Mouse (Mus musculus): ENCODE measurements around the gene Htra1. TPM values are rescaled to one million over a fixed set of nuclear protein-coding genes. Genes with fewer than 3 reads are reported as not detected.

Gene Htra1
- polyA plus RNA-seq, 1 experiment from 2014 or later, result 38.7 TPM

- Histone ChIP-seq H3K36me3 (ENCODE audit: control insufficient read depth, insufficient read depth, low read length) (no peaks in the 10 kb centered on the region), H3K27ac (ENCODE audit: low read depth, low read length) (no peak overlapping the region), H3K4me3 (ENCODE audit: low read depth, low read length) (no peak overlapping the region), H3K4me2 (no peak overlapping the region), H3K4me1 (ENCODE audit: control insufficient read depth, insufficient read depth, low read length) (peaks cover 18% of the 10 kb centered on the region), H3K9me3 (replicated peaks; ENCODE audit: control insufficient read depth, low read length) (no peaks in the 10 kb centered on the region), H3K9ac (ENCODE audit: low read depth, low read length) (no peak overlapping the region), H3K27me3 (ENCODE audit: control insufficient read depth, insufficient read depth, low read length) (peaks cover 40% of the 10 kb centered on the region)
- ATAC-seq (replicated peaks; ENCODE audit: insufficient number of reproducible peaks, low FRiP score, low TSS enrichment), result no peak
- WGBS (ENCODE audit: insufficient replicate concordance), result 84% methylated on average over 8 of the region's 8 CpGs
These were observed 3.0 kb downstream of the Htra1 start for GRCm38 (mm10) chr7:130938896-130939295.

GRCm38 (mm10) chr7:130940733-130941132, 4.8 kb downstream of the Htra1 start:
- Histone ChIP-seq H3K9me3 (replicated peaks; ENCODE audit: control insufficient read depth, low read length) (no peaks in the 10 kb centered on the region), H3K4me2 (no peak overlapping the region), H3K27ac (ENCODE audit: low read depth, low read length) (no peak overlapping the region), H3K4me1 (ENCODE audit: control insufficient read depth, insufficient read depth, low read length) (peaks cover 11% of the 10 kb centered on the region), H3K27me3 (ENCODE audit: control insufficient read depth, insufficient read depth, low read length) (peaks cover 27% of the 10 kb centered on the region), H3K36me3 (ENCODE audit: control insufficient read depth, insufficient read depth, low read length) (no peaks in the 10 kb centered on the region), H3K9ac (ENCODE audit: low read depth, low read length) (no peak overlapping the region), H3K4me3 (ENCODE audit: low read depth, low read length) (no peak overlapping the region)
- WGBS (ENCODE audit: insufficient replicate concordance), result 80% methylated on average over 8 of the region's 8 CpGs
- ATAC-seq (replicated peaks; ENCODE audit: insufficient number of reproducible peaks, low FRiP score, low TSS enrichment), result no peak

DNA sequence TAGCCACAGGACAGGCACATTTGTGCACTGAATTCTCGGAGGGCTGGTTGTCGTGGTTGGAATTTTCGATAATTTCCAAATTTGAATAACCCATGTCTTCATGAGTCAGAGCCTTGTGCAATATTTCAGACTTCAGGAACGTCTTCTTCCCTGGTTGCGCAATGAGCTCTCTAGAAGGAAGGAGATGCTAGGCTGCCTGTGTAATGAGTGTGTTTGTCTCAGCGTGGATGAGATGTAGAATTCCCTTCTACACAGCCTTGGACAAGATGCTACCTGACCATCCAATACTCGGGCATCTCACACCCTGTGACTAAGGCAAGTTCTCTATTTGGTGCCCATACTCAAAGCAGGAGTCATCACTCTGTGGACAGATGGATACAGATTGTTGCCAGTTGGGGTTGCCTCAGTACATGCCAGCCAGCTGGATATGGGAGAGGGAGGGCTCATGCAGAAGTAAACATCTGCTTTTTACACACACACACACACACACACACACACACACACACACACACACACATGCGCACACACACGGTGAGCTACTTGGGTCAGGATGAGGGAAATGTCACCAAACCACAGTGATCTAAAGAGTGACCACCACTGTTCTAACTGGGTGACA, 7.5 kb downstream of the Htra1 start:
- H3K4me3 ChIP-seq (ENCODE audit: low read depth, low read length), result no peak overlapping the region
- H3K27ac ChIP-seq (ENCODE audit: low read depth, low read length), result no peak overlapping the region
- H3K9me3 ChIP-seq (replicated peaks; ENCODE audit: control insufficient read depth, low read length), result no peaks in the 10 kb centered on the region
- H3K36me3 ChIP-seq (ENCODE audit: control insufficient read depth, insufficient read depth, low read length), result no peaks in the 10 kb centered on the region
- H3K27me3 ChIP-seq (ENCODE audit: control insufficient read depth, insufficient read depth, low read length), result peaks cover under 1% of the 10 kb centered on the region
- no peak overlapping the region for H3K9ac ChIP-seq (ENCODE audit: low read depth, low read length)
- no peak for ATAC-seq (replicated peaks; ENCODE audit: insufficient number of reproducible peaks, low FRiP score, low TSS enrichment)
- 85% methylated on average over 9 of the region's 9 CpGs for WGBS (ENCODE audit: insufficient replicate concordance)
- H3K4me1 ChIP-seq (ENCODE audit: control insufficient read depth, insufficient read depth, low read length), result peaks cover 14% of the 10 kb centered on the region
- no peak overlapping the region for H3K4me2 ChIP-seq

GRCm38 (mm10) chr7:130944766-130945475, 9.0 kb downstream of the Htra1 start:
- no peak overlapping the region for H3K4me3 ChIP-seq (ENCODE audit: low read depth, low read length)
- H3K27ac ChIP-seq (ENCODE audit: low read depth, low read length), result no peak overlapping the region
- no peak for ATAC-seq (replicated peaks; ENCODE audit: insufficient number of reproducible peaks, low FRiP score, low TSS enrichment)
- H3K4me2 ChIP-seq, result no peak overlapping the region
- WGBS (ENCODE audit: insufficient replicate concordance), result 87% methylated on average over 11 of the region's 11 CpGs
- H3K9me3 ChIP-seq (replicated peaks; ENCODE audit: control insufficient read depth, low read length), result no peaks in the 10 kb centered on the region
- peaks cover 23% of the 10 kb centered on the region for H3K4me1 ChIP-seq (ENCODE audit: control insufficient read depth, insufficient read depth, low read length)
- H3K36me3 ChIP-seq (ENCODE audit: control insufficient read depth, insufficient read depth, low read length), result no peaks in the 10 kb centered on the region
- no peaks in the 10 kb centered on the region for H3K27me3 ChIP-seq (ENCODE audit: control insufficient read depth, insufficient read depth, low read length)
- no peak overlapping the region for H3K9ac ChIP-seq (ENCODE audit: low read depth, low read length)

DNA sequence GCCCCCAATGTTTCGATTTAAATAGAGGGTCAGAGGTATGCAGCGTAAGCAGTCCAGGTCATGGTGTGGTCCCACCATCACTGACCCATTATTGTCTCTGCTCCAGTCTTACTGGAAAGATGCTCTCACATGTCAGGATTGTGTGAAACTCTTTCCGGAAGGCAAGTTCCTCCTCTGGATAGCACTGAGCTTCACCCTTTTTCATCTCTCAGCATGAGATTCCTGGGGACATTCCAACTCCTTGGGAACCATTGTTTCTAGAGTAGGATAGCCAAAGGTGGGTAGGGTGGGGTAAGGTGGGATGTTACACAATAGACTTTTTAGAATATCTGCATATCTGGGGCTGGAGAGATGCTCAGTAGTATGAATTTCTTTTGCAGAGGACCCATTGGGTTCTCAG, 9.8 kb downstream of the Htra1 start:
- no peak for ATAC-seq (replicated peaks; ENCODE audit: insufficient number of reproducible peaks, low FRiP score, low TSS enrichment)
- Histone ChIP-seq H3K36me3 (ENCODE audit: control insufficient read depth, insufficient read depth, low read length) (no peaks in the 10 kb centered on the region), H3K4me2 (no peak overlapping the region), H3K9me3 (replicated peaks; ENCODE audit: control insufficient read depth, low read length) (no peaks in the 10 kb centered on the region), H3K4me3 (ENCODE audit: low read depth, low read length) (no peak overlapping the region), H3K9ac (ENCODE audit: low read depth, low read length) (no peak overlapping the region), H3K27ac (ENCODE audit: low read depth, low read length) (no peak overlapping the region), H3K4me1 (ENCODE audit: control insufficient read depth, insufficient read depth, low read length) (peaks cover 27% of the 10 kb centered on the region), H3K27me3 (ENCODE audit: control insufficient read depth, insufficient read depth, low read length) (no peaks in the 10 kb centered on the region)
- WGBS (ENCODE audit: insufficient replicate concordance), result 91% methylated on average over 3 of the region's 3 CpGs

DNA sequence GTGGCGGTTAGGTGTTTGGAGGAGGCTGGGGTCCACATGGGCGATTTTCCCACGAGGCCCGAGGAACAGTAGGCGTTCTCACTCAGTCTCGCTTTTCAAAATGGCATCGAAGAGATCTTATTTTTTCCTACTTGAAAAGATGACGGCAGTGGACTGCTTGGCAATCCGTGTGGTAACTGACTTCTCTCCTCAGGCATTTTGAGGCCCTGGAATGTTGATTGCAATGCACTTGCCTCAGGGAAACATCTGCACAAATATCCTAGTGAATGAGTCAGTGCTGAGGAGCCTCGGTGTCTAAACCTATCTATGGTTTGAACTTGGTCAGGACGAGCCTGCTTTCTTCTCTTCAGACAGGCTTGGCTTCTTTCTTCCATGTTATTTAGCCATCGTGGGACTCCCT, 10.4 kb downstream of the Htra1 start:
- Histone ChIP-seq H3K9ac (ENCODE audit: low read depth, low read length) (no peak overlapping the region), H3K27me3 (ENCODE audit: control insufficient read depth, insufficient read depth, low read length) (no peaks in the 10 kb centered on the region), H3K4me2 (no peak overlapping the region), H3K9me3 (replicated peaks; ENCODE audit: control insufficient read depth, low read length) (no peaks in the 10 kb centered on the region), H3K4me1 (ENCODE audit: control insufficient read depth, insufficient read depth, low read length) (peaks cover 30% of the 10 kb centered on the region), H3K36me3 (ENCODE audit: control insufficient read depth, insufficient read depth, low read length) (no peaks in the 10 kb centered on the region), H3K4me3 (ENCODE audit: low read depth, low read length) (no peak overlapping the region), H3K27ac (ENCODE audit: low read depth, low read length) (no peak overlapping the region)
- ATAC-seq (replicated peaks; ENCODE audit: insufficient number of reproducible peaks, low FRiP score, low TSS enrichment), result no peak
- 77% methylated on average over 12 of the region's 12 CpGs for WGBS (ENCODE audit: insufficient replicate concordance)

DNA sequence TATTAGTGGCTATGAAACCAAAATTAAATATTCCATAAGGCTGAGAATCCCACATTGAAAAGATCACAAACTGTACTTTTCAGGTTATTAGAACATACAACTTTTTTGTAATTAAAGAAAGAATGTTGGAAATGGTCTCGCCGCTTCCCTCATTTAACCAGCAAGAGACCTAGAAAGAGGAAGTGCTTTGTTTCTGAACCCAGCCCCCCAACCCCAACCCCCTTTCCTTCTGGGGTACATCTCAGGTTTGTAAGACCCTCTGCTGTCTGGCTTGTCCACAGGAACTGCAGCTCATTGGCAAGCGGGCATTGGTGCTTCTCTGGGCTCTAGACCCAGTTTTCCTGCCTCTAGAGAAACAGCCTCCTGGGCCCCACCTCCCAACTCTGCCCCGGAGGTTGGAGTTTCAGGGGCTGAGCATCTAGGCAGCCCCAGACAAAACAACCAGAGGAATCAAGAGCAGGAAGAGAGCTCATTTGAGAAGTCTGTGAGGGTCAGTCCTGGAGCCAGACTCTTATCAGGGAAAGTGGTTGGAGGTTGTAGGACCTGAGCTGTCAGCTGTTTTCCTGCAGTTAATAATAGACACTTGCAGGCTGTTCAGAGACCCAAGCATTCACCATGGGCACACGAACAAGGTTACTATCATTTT, 12.8 kb downstream of the Htra1 start:
- Histone ChIP-seq H3K36me3 (ENCODE audit: control insufficient read depth, insufficient read depth, low read length) (no peaks in the 10 kb centered on the region), H3K27me3 (ENCODE audit: control insufficient read depth, insufficient read depth, low read length) (no peaks in the 10 kb centered on the region), H3K4me3 (ENCODE audit: low read depth, low read length) (no peak overlapping the region), H3K4me2 (peak overlapping the region; percentile 54), H3K27ac (ENCODE audit: low read depth, low read length) (peak overlapping the region; percentile 90), H3K4me1 (ENCODE audit: control insufficient read depth, insufficient read depth, low read length) (peaks cover 33% of the 10 kb centered on the region), H3K9ac (ENCODE audit: low read depth, low read length) (no peak overlapping the region), H3K9me3 (replicated peaks; ENCODE audit: control insufficient read depth, low read length) (no peaks in the 10 kb centered on the region)
- WGBS (ENCODE audit: insufficient replicate concordance), result 36% methylated on average over 5 of the region's 5 CpGs
- ATAC-seq (replicated peaks; ENCODE audit: insufficient number of reproducible peaks, low FRiP score, low TSS enrichment), result peak; percentile 51

- Histone ChIP-seq H3K4me1 (ENCODE audit: control insufficient read depth, insufficient read depth, low read length) (peaks cover 33% of the 10 kb centered on the region), H3K9me3 (replicated peaks; ENCODE audit: control insufficient read depth, low read length) (no peaks in the 10 kb centered on the region), H3K27ac (ENCODE audit: low read depth, low read length) (peak overlapping the region; percentile 90), H3K27me3 (ENCODE audit: control insufficient read depth, insufficient read depth, low read length) (no peaks in the 10 kb centered on the region), H3K4me2 (peak overlapping the region; percentile 54), H3K9ac (ENCODE audit: low read depth, low read length) (no peak overlapping the region), H3K4me3 (ENCODE audit: low read depth, low read length) (no peak overlapping the region), H3K36me3 (ENCODE audit: control insufficient read depth, insufficient read depth, low read length) (no peaks in the 10 kb centered on the region)
- peak; percentile 60 for ATAC-seq (replicated peaks; ENCODE audit: insufficient number of reproducible peaks, low FRiP score, low TSS enrichment)
- 15% methylated on average over 8 of the region's 8 CpGs for WGBS (ENCODE audit: insufficient replicate concordance)
These were observed 13.4 kb downstream of the Htra1 start for GRCm38 (mm10) chr7:130949331-130949751.

Data from heart, embryonic 11.5 days (tissue).